Mouse (Mus musculus): ENCODE data around the gene Wrap53. TPM values are rescaled to one million over a fixed set of nuclear protein-coding genes. Genes with fewer than 3 reads are reported as not detected.
"Not testable (repeated sequence)": the region's sequence is repeated elsewhere in the genome, so short reads cannot be mapped to it uniquely, and the experiment has no call there.

Gene Wrap53
- polyA plus RNA-seq, 1 experiment from 2014 or later: 13.3 TPM

- 0 out of 2 replicates have a peak, but pooled peaks cover 8% of the 10 kb centered on the region for H3K27me3 ChIP-seq
- WGBS: 49% methylated on average over 12 of the region's 12 CpGs
These were observed 30.9 kb downstream of the Wrap53 start, which contains the start of gene Dnah2 for GRCm38 (mm10) chr11:69549060-69549656. Gene Dnah2, minus strand, starts transcription at chr11:69549110.

GRCm38 (mm10) chr11:69547071-69547470, 33.0 kb downstream of the Wrap53 start:
- H3K4me2 ChIP-seq: peak overlapping the region; percentile 90
- H3K27ac ChIP-seq: peak overlapping the region; percentile 75
- 0 out of 2 replicates have a peak, but pooled peaks have one; percentile 7 for ATAC-seq (replicated peaks; ENCODE audit: insufficient number of reproducible peaks, insufficient read depth, low FRiP score, low read depth)
- H3K9me3 ChIP-seq (replicated peaks): no peaks in the 10 kb centered on the region
- no peaks in the 10 kb centered on the region for H3K36me3 ChIP-seq
- H3K4me3 ChIP-seq: peak overlapping the region; percentile 56
- WGBS: 4% methylated on average over 15 of the region's 15 CpGs
- H3K27me3 ChIP-seq: 0 out of 2 replicates have a peak, but pooled peaks cover 6% of the 10 kb centered on the region
- H3K9ac ChIP-seq: peak overlapping the region; percentile 61
- peaks cover 18% of the 10 kb centered on the region for H3K4me1 ChIP-seq (replicated peaks)

More at GRCm38 (mm10) chr11:69549060-69549656, 30.9 kb downstream of the Wrap53 start, which contains the start of gene Dnah2:
- Histone ChIP-seq H3K9me3 (replicated peaks) (no peaks in the 10 kb centered on the region), H3K9ac (no peak within 1 kb of the TSS), H3K4me2 (no peak within 1 kb of the TSS), H3K36me3 (no peaks in the 10 kb centered on the region), H3K4me3 (no peak within 1 kb of the TSS), H3K27ac (no peak within 1 kb of the TSS), H3K4me1 (replicated peaks) (peaks cover 18% of the 10 kb centered on the region)
- ATAC-seq (replicated peaks; ENCODE audit: insufficient number of reproducible peaks, insufficient read depth, low FRiP score, low read depth): no peak

GRCm38 (mm10) chr11:69546423-69547053, 33.5 kb downstream of the Wrap53 start:
- no peaks in the 10 kb centered on the region for H3K9me3 ChIP-seq (replicated peaks)
- no peaks in the 10 kb centered on the region for H3K36me3 ChIP-seq
- peak; percentile 69 for ATAC-seq (replicated peaks; ENCODE audit: insufficient number of reproducible peaks, insufficient read depth, low FRiP score, low read depth)
- H3K9ac ChIP-seq: peak overlapping the region; percentile 61
- WGBS: under 1% methylated on average over 44 of the region's 44 CpGs
- H3K4me2 ChIP-seq: peak overlapping the region; percentile 90
- H3K27me3 ChIP-seq: 0 out of 2 replicates have a peak, but pooled peaks cover 6% of the 10 kb centered on the region
- H3K4me1 ChIP-seq (replicated peaks): peaks cover 18% of the 10 kb centered on the region
- H3K27ac ChIP-seq: peak overlapping the region; percentile 75
- peak overlapping the region; percentile 56 for H3K4me3 ChIP-seq

GRCm38 (mm10) chr11:69545957-69546356, 34.1 kb downstream of the Wrap53 start:
- Histone ChIP-seq H3K4me3 (peak overlapping the region; percentile 56), H3K4me1 (replicated peaks) (peaks cover 18% of the 10 kb centered on the region), H3K9me3 (replicated peaks) (no peaks in the 10 kb centered on the region), H3K36me3 (no peaks in the 10 kb centered on the region), H3K27ac (peak overlapping the region; percentile 75), H3K4me2 (peak overlapping the region; percentile 90), H3K9ac (peak overlapping the region; percentile 61; the same call in 1 of the 2 replicates), H3K27me3 (0 out of 2 replicates have a peak, but pooled peaks cover 6% of the 10 kb centered on the region)
- ATAC-seq (replicated peaks; ENCODE audit: insufficient number of reproducible peaks, insufficient read depth, low FRiP score, low read depth): no peak
- WGBS: 21% methylated on average over 7 of the region's 7 CpGs

GRCm38 (mm10) chr11:69543598-69543997, 36.5 kb downstream of the Wrap53 start:
- Histone ChIP-seq H3K4me2 (no peak overlapping the region), H3K4me1 (replicated peaks) (peaks cover 18% of the 10 kb centered on the region), H3K9ac (no peak overlapping the region), H3K27ac (no peak overlapping the region), H3K4me3 (no peak overlapping the region), H3K36me3 (no peaks in the 10 kb centered on the region), H3K27me3 (0 out of 2 replicates have a peak, but pooled peaks cover under 1% of the 10 kb centered on the region), H3K9me3 (replicated peaks) (no peaks in the 10 kb centered on the region)
- 48% methylated on average over 3 of the region's 3 CpGs for WGBS
- ATAC-seq (replicated peaks; ENCODE audit: insufficient number of reproducible peaks, insufficient read depth, low FRiP score, low read depth): no peak

GRCm38 (mm10) chr11:69541741-69542140, 38.3 kb downstream of the Wrap53 start:
- WGBS: 77% methylated on average over 1 of the region's 3 CpGs
- H3K9me3 ChIP-seq (replicated peaks); H3K4me2 ChIP-seq; H3K36me3 ChIP-seq; H3K9ac ChIP-seq; H3K4me3 ChIP-seq; H3K4me1 ChIP-seq (replicated peaks); H3K27ac ChIP-seq; H3K27me3 ChIP-seq; ATAC-seq (replicated peaks; ENCODE audit: insufficient number of reproducible peaks, insufficient read depth, low FRiP score, low read depth): not testable (repeated sequence)

- no peak for ATAC-seq (replicated peaks; ENCODE audit: insufficient number of reproducible peaks, insufficient read depth, low FRiP score, low read depth)
- no peaks in the 10 kb centered on the region for H3K9me3 ChIP-seq (replicated peaks)
- H3K4me3 ChIP-seq: no peak overlapping the region
- no peaks in the 10 kb centered on the region for H3K36me3 ChIP-seq
- WGBS: 89% methylated on average over 2 of the region's 2 CpGs
- no peaks in the 10 kb centered on the region for H3K4me1 ChIP-seq (replicated peaks)
- no peaks in the 10 kb centered on the region for H3K27me3 ChIP-seq
- no peak overlapping the region for H3K4me2 ChIP-seq
- H3K27ac ChIP-seq: no peak overlapping the region
- no peak overlapping the region for H3K9ac ChIP-seq
These were observed 39.4 kb downstream of the Wrap53 start for GRCm38 (mm10) chr11:69540700-69541099.

GRCm38 (mm10) chr11:69534990-69535389, 45.1 kb downstream of the Wrap53 start:
- no peaks in the 10 kb centered on the region for H3K9me3 ChIP-seq (replicated peaks)
- H3K4me2 ChIP-seq: no peak overlapping the region
- no peak overlapping the region for H3K9ac ChIP-seq
- H3K4me3 ChIP-seq: no peak overlapping the region
- 56% methylated on average over 1 of the region's 1 CpGs for WGBS
- no peaks in the 10 kb centered on the region for H3K27me3 ChIP-seq
- no peak for ATAC-seq (replicated peaks; ENCODE audit: insufficient number of reproducible peaks, insufficient read depth, low FRiP score, low read depth)
- H3K4me1 ChIP-seq (replicated peaks): no peaks in the 10 kb centered on the region
- H3K27ac ChIP-seq: no peak overlapping the region
- no peaks in the 10 kb centered on the region for H3K36me3 ChIP-seq

- H3K4me3 ChIP-seq: no peak overlapping the region
- no peaks in the 10 kb centered on the region; the same call in 1 of the 2 replicates for H3K4me1 ChIP-seq (replicated peaks)
- H3K36me3 ChIP-seq: no peaks in the 10 kb centered on the region
- no peaks in the 10 kb centered on the region for H3K27me3 ChIP-seq
- no peak overlapping the region for H3K4me2 ChIP-seq
- ATAC-seq (replicated peaks; ENCODE audit: insufficient number of reproducible peaks, insufficient read depth, low FRiP score, low read depth): no peak
- H3K9me3 ChIP-seq (replicated peaks): no peaks in the 10 kb centered on the region
- no peak overlapping the region for H3K9ac ChIP-seq
- no peak overlapping the region for H3K27ac ChIP-seq
- WGBS: 75% methylated on average over 7 of the region's 7 CpGs
These were observed 47.4 kb downstream of the Wrap53 start for GRCm38 (mm10) chr11:69532480-69533150.

GRCm38 (mm10) chr11:69530755-69531154, 49.3 kb downstream of the Wrap53 start:
- not testable (repeated sequence) for ATAC-seq (replicated peaks; ENCODE audit: insufficient number of reproducible peaks, insufficient read depth, low FRiP score, low read depth)

GRCm38 (mm10) chr11:69530281-69530680, 49.8 kb downstream of the Wrap53 start:
- not testable (repeated sequence) for H3K27me3 ChIP-seq; H3K9ac ChIP-seq; H3K36me3 ChIP-seq; H3K9me3 ChIP-seq (replicated peaks); ATAC-seq (replicated peaks; ENCODE audit: insufficient number of reproducible peaks, insufficient read depth, low FRiP score, low read depth); H3K27ac ChIP-seq; H3K4me2 ChIP-seq; H3K4me3 ChIP-seq; H3K4me1 ChIP-seq (replicated peaks)
- 91% methylated on average over 3 of the region's 3 CpGs for WGBS

More at GRCm38 (mm10) chr11:69530755-69531154, 49.3 kb downstream of the Wrap53 start:
- not testable (repeated sequence) for H3K4me3 ChIP-seq; H3K27ac ChIP-seq; H3K27me3 ChIP-seq; H3K4me1 ChIP-seq (replicated peaks); H3K4me2 ChIP-seq; H3K36me3 ChIP-seq; H3K9ac ChIP-seq; H3K9me3 ChIP-seq (replicated peaks)
- WGBS: 82% methylated on average over 6 of the region's 6 CpGs

Measured in heart, embryonic 15.5 days (tissue).